Mouse (Mus musculus) MEL (cell line): ENCODE data around the gene Ascl1. TPM values are rescaled to one million over a fixed set of nuclear protein-coding genes. Genes with fewer than 3 reads are reported as not detected.

ENCODE experiments used
- DNase-seq: peaks from one replicate; pipeline ENCODE4 v3.0.0; 2011; ENCODE audit warnings: low read depth, low spot score
- H3K27ac ChIP-seq: 2 replicates; pipeline ENCODE4 v1.5.1; 2012; ENCODE audit warnings: low read depth, mild to moderate bottlenecking, control low read depth, low read length, moderate library complexity; ENCODE audit not compliant: control insufficient read depth
- H3K27me3 ChIP-seq, 2 experiments: fragments of 150-350 bp in 1 of 2; sonication (generic) in 1 of 2; 2 replicates each; pipeline ENCODE4 v1.6.1; 2012; ENCODE audit warnings: low read length in 2 of 2, mild to moderate bottlenecking in 2 of 2, improper control_type of control experiment in 1 of 2, moderate library complexity in 1 of 2; ENCODE audit not compliant: insufficient read depth in 2 of 2, control insufficient read depth in 1 of 2
- H3K36me3 ChIP-seq, 2 experiments: 2 replicates each; pipeline ENCODE4 v1.6.1; 2012 to 2014; ENCODE audit warnings: low read length in 2 of 2, improper control_type of control experiment in 1 of 2, inconsistent platforms in 1 of 2, mild to moderate bottlenecking in 1 of 2; ENCODE audit not compliant: insufficient read depth in 2 of 2, control insufficient read depth in 1 of 2
- H3K4me1 ChIP-seq, 2 experiments: fragments of 150-350 bp in 1 of 2; sonication (generic) in 1 of 2; 2 replicates each; pipeline ENCODE4 v1.6.1; 2012; ENCODE audit warnings: low read length in 2 of 2, improper control_type of control experiment in 1 of 2, mild to moderate bottlenecking in 1 of 2; ENCODE audit not compliant: insufficient read depth in 2 of 2, control insufficient read depth in 1 of 2
- H3K4me3 ChIP-seq, 2 experiments: fragments of 150-350 bp in 1 of 2; sonication (generic) in 1 of 2; 2 replicates each; pipeline ENCODE4 v1.5.1; 2012; ENCODE audit warnings: low read depth in 2 of 2, low read length in 2 of 2, mild to moderate bottlenecking in 2 of 2, moderate library complexity in 2 of 2, control low read depth in 1 of 2, improper control_type of control experiment in 1 of 2; ENCODE audit not compliant: control insufficient read depth in 1 of 2, insufficient read depth in 1 of 2
- H3K79me2 ChIP-seq: 2 replicates; pipeline ENCODE4 v1.6.1; 2012; ENCODE audit warnings: mild to moderate bottlenecking, low read length, moderate library complexity; ENCODE audit not compliant: control insufficient read depth, poor library complexity, insufficient read depth
- H3K9ac ChIP-seq: 2 replicates; pipeline ENCODE4 v1.6.1; 2012; ENCODE audit warnings: low read depth, mild to moderate bottlenecking, control low read depth, low read length, moderate library complexity; ENCODE audit not compliant: control insufficient read depth, poor library complexity, severe bottlenecking
- H3K9me3 ChIP-seq: fragments of 150-350 bp; sonication (generic); replicated peaks from 2 replicates; pipeline ENCODE4 v1.6.1; 2012; ENCODE audit warnings: mild to moderate bottlenecking, low read length, improper control_type of control experiment, moderate library complexity; ENCODE audit not compliant: insufficient read depth
- BHLHE40 ChIP-seq: IDR thresholded peaks from 2 replicates; pipeline ENCODE4 v1.6.1; 2012; ENCODE audit warnings: low read depth, mild to moderate bottlenecking, inconsistent platforms, low read length, improper control_type of control experiment, borderline replicate concordance
- ELF1 ChIP-seq: IDR thresholded peaks from 2 replicates; pipeline ENCODE4 v1.6.1; 2014; ENCODE audit warnings: low read depth, mild to moderate bottlenecking, inconsistent platforms, low read length, improper control_type of control experiment, moderate library complexity
- EP300 ChIP-seq, 2 experiments: IDR thresholded peaks; 2 replicates each; pipeline ENCODE4 v1.6.1; 2011; ENCODE audit warnings: improper control_type of control experiment in 2 of 2, low read length in 2 of 2, low read depth in 1 of 2, mild to moderate bottlenecking in 1 of 2
- ETS1 ChIP-seq: IDR thresholded peaks from 2 replicates; pipeline ENCODE4 v1.6.1; 2012; ENCODE audit warnings: low read depth, mild to moderate bottlenecking, inconsistent platforms, low read length, improper control_type of control experiment, moderate library complexity
- GABPA ChIP-seq: IDR thresholded peaks from 2 replicates; pipeline ENCODE4 v1.6.1; 2012; ENCODE audit warnings: low read depth, mild to moderate bottlenecking, inconsistent platforms, low read length, improper control_type of control experiment, moderate library complexity
- HCFC1 ChIP-seq: IDR thresholded peaks from 2 replicates; pipeline ENCODE4 v1.6.1; 2012; ENCODE audit warnings: low read depth, mild to moderate bottlenecking, inconsistent platforms, low read length, improper control_type of control experiment, moderate library complexity
- MAFK ChIP-seq: IDR thresholded peaks from 2 replicates; pipeline ENCODE4 v1.6.1; 2011; ENCODE audit warnings: low read depth, mild to moderate bottlenecking, low read length, improper control_type of control experiment, borderline replicate concordance
- MXI1 ChIP-seq: IDR thresholded peaks from 2 replicates; pipeline ENCODE4 v1.6.1; 2011; ENCODE audit warnings: mild to moderate bottlenecking, low read depth, low read length, improper control_type of control experiment
- MYB ChIP-seq: IDR thresholded peaks from 2 replicates; pipeline ENCODE4 v1.6.1; 2011; ENCODE audit warnings: mild to moderate bottlenecking, low read depth, low read length, improper control_type of control experiment
- MYC ChIP-seq: IDR thresholded peaks from 2 replicates; pipeline ENCODE4 v1.6.1; 2011; ENCODE audit warnings: low read depth, mild to moderate bottlenecking, low read length, improper control_type of control experiment, moderate library complexity
- NELFE ChIP-seq: IDR thresholded peaks from 2 replicates; pipeline ENCODE4 v1.6.1; 2011; ENCODE audit warnings: low read depth, low read length, improper control_type of control experiment
- NRF1 ChIP-seq: IDR thresholded peaks from 2 replicates; pipeline ENCODE4 v1.6.1; 2014; ENCODE audit warnings: low read depth, mild to moderate bottlenecking, inconsistent platforms, low read length, improper control_type of control experiment, moderate library complexity; ENCODE audit not compliant: poor library complexity, insufficient read depth, severe bottlenecking
- POLR2AphosphoS2 ChIP-seq: IDR thresholded peaks from 2 replicates; pipeline ENCODE4 v1.6.1; 2011; ENCODE audit warnings: low read length, improper control_type of control experiment
- POLR2AphosphoS5 ChIP-seq: IDR thresholded peaks from 2 replicates; pipeline ENCODE4 v1.6.1; 2012; ENCODE audit warnings: low read depth, borderline replicate concordance, mild to moderate bottlenecking, inconsistent platforms, low read length, moderate library complexity, mixed read lengths
- RCOR1 ChIP-seq: IDR thresholded peaks from 2 replicates; pipeline ENCODE4 v1.6.1; 2012; ENCODE audit warnings: low read depth, mild to moderate bottlenecking, inconsistent platforms, low read length, improper control_type of control experiment
- SIN3A ChIP-seq: IDR thresholded peaks from 2 replicates; pipeline ENCODE4 v1.6.1; 2012; ENCODE audit warnings: low read length, improper control_type of control experiment, inconsistent platforms
- SMC3 ChIP-seq: IDR thresholded peaks from 2 replicates; pipeline ENCODE4 v1.6.1; 2011; ENCODE audit warnings: low read depth, low read length, improper control_type of control experiment
- TAL1 ChIP-seq: IDR thresholded peaks from 2 replicates; pipeline ENCODE4 v1.6.1; 2012; ENCODE audit warnings: mild to moderate bottlenecking, inconsistent platforms, low read length, moderate library complexity, mixed read lengths
- TBP ChIP-seq: IDR thresholded peaks from 2 replicates; pipeline ENCODE4 v1.8.0; 2011; ENCODE audit warnings: low read depth, low read length, improper control_type of control experiment
- UBTF ChIP-seq: IDR thresholded peaks from 2 replicates; pipeline ENCODE4 v1.6.1; 2012; ENCODE audit warnings: low read depth, mild to moderate bottlenecking, inconsistent platforms, low read length, improper control_type of control experiment, moderate library complexity, borderline replicate concordance; ENCODE audit not compliant: insufficient read depth
- ZC3H11A ChIP-seq: IDR thresholded peaks from 2 replicates; pipeline ENCODE4 v1.6.1; 2012; ENCODE audit warnings: low read depth, mild to moderate bottlenecking, inconsistent platforms, low read length, improper control_type of control experiment
- ZKSCAN1 ChIP-seq: IDR thresholded peaks from 2 replicates; pipeline ENCODE4 v1.6.1; 2012; ENCODE audit warnings: low read depth, mild to moderate bottlenecking, inconsistent platforms, low read length, improper control_type of control experiment, moderate library complexity
- ZMIZ1 ChIP-seq: IDR thresholded peaks from 2 replicates; pipeline ENCODE4 v1.6.1; 2012; ENCODE audit warnings: low read depth, mild to moderate bottlenecking, inconsistent platforms, low read length, improper control_type of control experiment, moderate library complexity
- ZNF384 ChIP-seq: IDR thresholded peaks from 2 replicates; pipeline ENCODE4 v1.6.1; 2012; ENCODE audit warnings: low read depth, mild to moderate bottlenecking, inconsistent platforms, low read length, improper control_type of control experiment
- polyA plus RNA-seq, 2 experiments: library from polyadenylated mRNA; stranded (reverse) in 1 of 2; unstranded in 1 of 2; fragments of >175 nt in 1 of 2; fragments of >200 nt in 1 of 2; gene quantifications; 2 replicates each; pipeline versions ENCODE4 v1.2.1 to v1.2.4; 2012; ENCODE audit warnings: low replicate concordance in 2 of 2, low read depth in 1 of 2; ENCODE audit not compliant: insufficient read length in 2 of 2, insufficient read depth in 1 of 2, missing spikeins in 1 of 2
- total RNA-seq: library from RNA; depleted of rRNA; stranded (reverse); fragments of 300-350 nt; gene quantifications from 2 replicates; pipeline ENCODE4 v1.2.3, GENCODE M21; 2012

Gene Ascl1
- total and polyA plus RNA-seq, 3 experiments = not detected

- H3K9me3 ChIP-seq = no peaks in the 10 kb centered on the region
- TF ChIP-seq ZC3H11A (no peak), RCOR1 (no peak), MYB (no peak), UBTF (no peak), HCFC1 (no peak), ZNF384 (no peak), EP300 (IDR thresholded peaks at IDR 0.05; ENCODE audit: low read depth in 1 of 2, low read length in 2 of 2) (no peak), BHLHE40 (no peak), SIN3A (no peak), GABPA (no peak), ZMIZ1 (no peak), POLR2AphosphoS5 (no peak)
- no peak overlapping the region for H3K27ac ChIP-seq
- no peaks in the 10 kb centered on the region for H3K27me3 ChIP-seq
- H3K9ac ChIP-seq = no peak overlapping the region
- DNase-seq = no peak
- no peaks in the 10 kb centered on the region for H3K79me2 ChIP-seq
- no peaks in the 10 kb centered on the region for H3K4me1 ChIP-seq
- no peak overlapping the region for H3K4me3 ChIP-seq
- H3K36me3 ChIP-seq = no peaks in the 10 kb centered on the region
Observed at GRCm38 (mm10) chr10:87446829-87447753, 46.4 kb downstream of the Ascl1 start.

- Histone ChIP-seq H3K27ac (no peak overlapping the region), H3K4me3 (no peak overlapping the region), H3K36me3 (no peaks in the 10 kb centered on the region), H3K79me2 (no peaks in the 10 kb centered on the region), H3K9me3 (no peaks in the 10 kb centered on the region), H3K4me1 (no peaks in the 10 kb centered on the region), H3K9ac (no peak overlapping the region), H3K27me3 (no peaks in the 10 kb centered on the region)
- no peak for DNase-seq
- TF ChIP-seq MAFK (no peak), SIN3A (no peak), POLR2AphosphoS2 (no peak), TBP (no peak), ETS1 (no peak), ZKSCAN1 (no peak), MYC (no peak), NRF1 (no peak), HCFC1 (no peak), ELF1 (no peak), TAL1 (no peak), SMC3 (no peak), NELFE (no peak), MXI1 (no peak)
Observed at GRCm38 (mm10) chr10:87446139-87446828, 47.2 kb downstream of the Ascl1 start.
